Mouse (Mus musculus) mature B cell (primary cell): ENCODE measurements around the gene Prpf3.
"Not testable (repeated sequence)": the region's sequence is repeated elsewhere in the genome, so short reads cannot be mapped to it uniquely, and the experiment has no call there.

Source experiments
- in situ Hi-C: fragments of 300-500 bp; cut with MboI; formaldehyde crosslinking; loops from 2 replicates; pipeline ENCODE4 v1.14.3; 2019

Prpf3 gene

GRCm38 (mm10) chr3:95855502-95856089 is at the start of gene Prpf3:
TSS of gene Prpf3 (minus strand) at chr3:95855885.
- in situ Hi-C loops: no loop called here

- in situ Hi-C loops: no loop called here
These were observed 48.9 kb upstream of the Prpf3 start, which contains the start of gene Car14 for GRCm38 (mm10) chr3:95904568-95904967. TSS of gene Car14 (minus strand) at chr3:95904691.

GRCm38 (mm10) chr3:95903753-95904502 is 48.2 kb upstream of the Prpf3 start:
- in situ Hi-C loops: no loop called here

GRCm38 (mm10) chr3:95902643-95903042 is 47.0 kb upstream of the Prpf3 start:
- in situ Hi-C loops: no loop called here

GRCm38 (mm10) chr3:95902373-95902625 is 46.6 kb upstream of the Prpf3 start:
- in situ Hi-C loops: no loop called here

- in situ Hi-C loops: no loop called here
These were observed 46.1 kb upstream of the Prpf3 start for GRCm38 (mm10) chr3:95901616-95902372.

GRCm38 (mm10) chr3:95899800-95900524 is 44.3 kb upstream of the Prpf3 start:
- in situ Hi-C loops: no loop called here

GRCm38 (mm10) chr3:95895501-95895900 is 39.8 kb upstream of the Prpf3 start:
- in situ Hi-C loops: not testable (repeated sequence)

GRCm38 (mm10) chr3:95894317-95895160 is 38.9 kb upstream of the Prpf3 start:
- in situ Hi-C loops: no loop called here

GRCm38 (mm10) chr3:95893606-95894316 is 38.1 kb upstream of the Prpf3 start, which contains the start of gene Aph1a:
TSS of gene Aph1a (plus strand) at chr3:95893969.
- in situ Hi-C loops: not testable (repeated sequence)

- in situ Hi-C loops: no loop called here
These were observed 37.4 kb upstream of the Prpf3 start for GRCm38 (mm10) chr3:95893126-95893525.

GRCm38 (mm10) chr3:95892066-95893052 is 36.7 kb upstream of the Prpf3 start:
- in situ Hi-C loops: no loop called here

- in situ Hi-C loops: no loop called here
These were observed 35.8 kb upstream of the Prpf3 start, which contains the start of gene BC028528 for GRCm38 (mm10) chr3:95891211-95892065. TSS of gene BC028528 (minus strand) at chr3:95892005.

- in situ Hi-C loops: no loop called here
These were observed 34.0 kb upstream of the Prpf3 start for GRCm38 (mm10) chr3:95889664-95890063.

- in situ Hi-C loops: no loop called here
These were observed 31.9 kb upstream of the Prpf3 start for GRCm38 (mm10) chr3:95887596-95887995.

GRCm38 (mm10) chr3:95884400-95884799 is 28.7 kb upstream of the Prpf3 start:
- in situ Hi-C loops: no loop called here

GRCm38 (mm10) chr3:95882816-95883425 is 27.2 kb upstream of the Prpf3 start:
- in situ Hi-C loops: no loop called here
